In genomic region chr5:9169328-9170005, GRCm38 (mm10) we compare ENCODE assay signal across 8 mouse cellular contexts. TPM values are rescaled to one million over a fixed set of nuclear protein-coding genes. Genes with fewer than 3 reads are reported as not detected.
DNase-seq lines count a peak whose midpoint lies in the region; ATAC-seq and TF ChIP-seq lines count a peak whose summit lies in the region.
"Not testable (repeated sequence)": the region's sequence is repeated elsewhere in the genome, so short reads cannot be mapped to it uniquely, and the experiment has no call there.

No protein-coding gene starts in this region.

- not testable (repeated sequence) for H3K27me3 ChIP-seq in embryonic facial prominence, embryonic 14.5 days (replicated peaks; ENCODE audit: control insufficient read depth, insufficient read depth, low read length); hindbrain, postnatal 0 days (ENCODE audit: insufficient read depth, low read length); liver, adult 2 months (ENCODE audit: control insufficient read depth, insufficient read depth, low read length); midbrain, embryonic 13.5 days

- not testable (repeated sequence) for H3K79me2 ChIP-seq in liver, adult 2 months (ENCODE audit: control insufficient read depth, insufficient read depth, low read length)

- not testable (repeated sequence) for ATAC-seq in embryonic facial prominence, embryonic 14.5 days (ENCODE audit: low read depth)
- ATAC-seq in granulocyte monocyte progenitor cell, adult 5-6 weeks (replicated peaks; ENCODE audit: poor library complexity, severe bottlenecking) = peak; percentile 27; the same call in 1 of the 2 replicates
- peak; percentile 73; the same call in 1 of the 2 replicates for ATAC-seq in hindbrain, postnatal 0 days
- peak; percentile 74 for ATAC-seq in midbrain, embryonic 13.5 days

- peak; percentile 63 for DNase-seq in 416B (ENCODE audit: low read depth)
- peak; percentile 73 for DNase-seq in brain, embryonic 14.5 days (ENCODE audit: low read depth)
- peak; percentile 36 for DNase-seq in embryonic facial prominence, embryonic 14.5 days (ENCODE audit: low spot score)
- peak; percentile 70 for DNase-seq in hindbrain, postnatal 0 days (ENCODE audit: low spot score)
- not testable (repeated sequence) for DNase-seq in liver, adult 2 months (ENCODE audit: extremely low read depth, low read depth, low spot score)
- DNase-seq in retina, embryonic 14.5 days (ENCODE audit: low spot score) = peak; percentile 51

- not testable (repeated sequence) for H3K27ac ChIP-seq in embryonic facial prominence, embryonic 14.5 days (replicated peaks; ENCODE audit: low read depth, low read length); hindbrain, postnatal 0 days; liver, adult 2 months (replicated peaks; ENCODE audit: insufficient read depth, low read depth, low read length); midbrain, embryonic 13.5 days

- not testable (repeated sequence) for H3K9me3 ChIP-seq in embryonic facial prominence, embryonic 14.5 days (ENCODE audit: control insufficient read depth, low read length); hindbrain, postnatal 0 days (ENCODE audit: low read length); midbrain, embryonic 13.5 days

- not testable (repeated sequence) for H3K4me3 ChIP-seq in embryonic facial prominence, embryonic 14.5 days (ENCODE audit: low read depth, low read length); hindbrain, postnatal 0 days (ENCODE audit: low read length); liver, adult 2 months (ENCODE audit: insufficient read depth, low read depth, low read length); midbrain, embryonic 13.5 days (replicated peaks)

- 82% methylated on average over 4 of the region's 5 CpGs for WGBS in embryonic facial prominence, embryonic 14.5 days
- 82% methylated on average over 4 of the region's 5 CpGs for WGBS in hindbrain, postnatal 0 days
- 92% methylated on average over 5 of the region's 5 CpGs for WGBS in liver, adult 2 months
- 74% methylated on average over 5 of the region's 5 CpGs for WGBS in midbrain, embryonic 13.5 days

- not testable (repeated sequence) for TF ChIP-seq POLR2A in brain, embryonic 14.5 days (IDR thresholded peaks at IDR 0.05; ENCODE audit: borderline replicate concordance, extremely low read depth, insufficient read depth, insufficient read length, poor library complexity, severe bottlenecking); liver, adult 2 months (IDR thresholded peaks at IDR 0.05; ENCODE audit: extremely low read depth, insufficient read depth, low read length)

- TF ChIP-seq CTCF in brain, embryonic 14.5 days (IDR thresholded peaks at IDR 0.05; ENCODE audit: borderline replicate concordance, extremely low read depth, insufficient read depth, insufficient read length) = not testable (repeated sequence)
- peak; percentile 66 for TF ChIP-seq CTCF in hindbrain, postnatal 0 days (IDR thresholded peaks at IDR 0.05; ENCODE audit: low read depth)
- 0 out of 2 replicates have a peak, but pooled peaks have one; percentile 31 for TF ChIP-seq CTCF in liver, adult 2 months (IDR thresholded peaks at IDR 0.05; ENCODE audit: low read depth, low read length)

- H3K9ac ChIP-seq in embryonic facial prominence, embryonic 14.5 days (ENCODE audit: low read depth, low read length); hindbrain, postnatal 0 days (replicated peaks; ENCODE audit: low read length); liver, adult 2 months (ENCODE audit: low read depth, low read length); midbrain, embryonic 13.5 days (replicated peaks): not testable (repeated sequence)

- not testable (repeated sequence) for H3K36me3 ChIP-seq in embryonic facial prominence, embryonic 14.5 days (ENCODE audit: control insufficient read depth, insufficient read depth, low read length); hindbrain, postnatal 0 days (ENCODE audit: insufficient read depth, low read length); liver, adult 2 months (ENCODE audit: control insufficient read depth, insufficient read depth, low read length); midbrain, embryonic 13.5 days

- H3K4me2 ChIP-seq in embryonic facial prominence, embryonic 14.5 days (ENCODE audit: low read depth, low read length); hindbrain, postnatal 0 days (ENCODE audit: low read depth, low read length); midbrain, embryonic 13.5 days (replicated peaks): not testable (repeated sequence)

- not testable (repeated sequence) for H3K4me1 ChIP-seq in embryonic facial prominence, embryonic 14.5 days (ENCODE audit: control insufficient read depth, insufficient read depth, low read length); hindbrain, postnatal 0 days (ENCODE audit: insufficient read depth, low read length); liver, adult 2 months (ENCODE audit: control insufficient read depth, insufficient read depth, low read length); midbrain, embryonic 13.5 days (replicated peaks)

RNA-seq across cellular contexts. Expression of gene Dmtf1, which starts 7.9 kb away (rescaled TPM):
- polyA plus RNA-seq in brain, embryonic 14.5 days (2012; rRNA removed) = 76.0 and 86.4 TPM in 2 replicates
- 50.0 and 53.8 TPM in 2 replicates for polyA plus RNA-seq in embryonic facial prominence, embryonic 14.5 days (2014; fragmentation: Nextera tagmentation; extraction: Ambion mirVana)
- 38.4 and 61.3 TPM in 2 replicates for total RNA-seq in granulocyte monocyte progenitor cell, adult 5-6 weeks (2014; fragmentation: Nextera tagmentation)
- total RNA-seq in granulocyte monocyte progenitor cell, adult 5-6 weeks (2017) = 45.6 and 46.4 TPM in 2 replicates
- total RNA-seq in hindbrain, postnatal 0 days (2014; rRNA removed) = 39.6 and 44.2 TPM in 2 replicates
- 28.4 and 32.3 TPM in 2 replicates for polyA plus RNA-seq in hindbrain, postnatal 0 days (2015; fragmentation: Nextera tagmentation; extraction: Ambion mirVana)
- total RNA-seq in liver, adult 2 months (2014; rRNA removed) = 15.9 and 17.8 TPM in 2 replicates
- 4.7 and 5.8 TPM in 2 replicates for polyA plus RNA-seq in liver, adult 2 months (2012; rRNA removed)
- 70.1 and 72.7 TPM in 2 replicates for polyA plus RNA-seq in midbrain, embryonic 13.5 days (2015; fragmentation: Nextera tagmentation; extraction: Ambion mirVana)
